Mouse (Mus musculus) adrenal gland, postnatal 36 days (tissue): Measurements from ENCODE around the gene Dpp6. TPM values are rescaled to one million over a fixed set of nuclear protein-coding genes. Genes with fewer than 3 reads are reported as not detected.

Source experiments
- DNase-seq, 2 experiments: peaks; one replicate each; pipeline ENCODE4 v3.0.0; 2021; ENCODE audit warnings: mixed read lengths in 1 of 2
- total RNA-seq, 2 experiments: library from RNA; stranded (reverse); gene quantifications; 2 replicates each; pipeline ENCODE4 v1.2.3; 2021

Gene Dpp6
- total RNA-seq, 2 experiments from 2014 or later, result 4.9 to 6.3 TPM

- DNase-seq, result no peak
Observed at GRCm38 (mm10) chr5:27767948-27768347, 950.9 kb downstream of the Dpp6 start.
